Mouse (Mus musculus): Measurements from ENCODE around the gene Gfm2. TPM values are rescaled to one million over a fixed set of nuclear protein-coding genes. Genes with fewer than 3 reads are reported as not detected.
A peak's percentile ranks its signal among the peaks of the same experiment; 100 is the strongest.
"Not testable (repeated sequence)": the region's sequence is repeated elsewhere in the genome, so short reads cannot be mapped to it uniquely, and the experiment has no call there.

Gfm2 gene
- not detected in 2 replicates for polyA plus RNA-seq (2012; ENCODE audit: insufficient read depth, insufficient read length, low replicate concordance, missing spikeins)

DNA sequence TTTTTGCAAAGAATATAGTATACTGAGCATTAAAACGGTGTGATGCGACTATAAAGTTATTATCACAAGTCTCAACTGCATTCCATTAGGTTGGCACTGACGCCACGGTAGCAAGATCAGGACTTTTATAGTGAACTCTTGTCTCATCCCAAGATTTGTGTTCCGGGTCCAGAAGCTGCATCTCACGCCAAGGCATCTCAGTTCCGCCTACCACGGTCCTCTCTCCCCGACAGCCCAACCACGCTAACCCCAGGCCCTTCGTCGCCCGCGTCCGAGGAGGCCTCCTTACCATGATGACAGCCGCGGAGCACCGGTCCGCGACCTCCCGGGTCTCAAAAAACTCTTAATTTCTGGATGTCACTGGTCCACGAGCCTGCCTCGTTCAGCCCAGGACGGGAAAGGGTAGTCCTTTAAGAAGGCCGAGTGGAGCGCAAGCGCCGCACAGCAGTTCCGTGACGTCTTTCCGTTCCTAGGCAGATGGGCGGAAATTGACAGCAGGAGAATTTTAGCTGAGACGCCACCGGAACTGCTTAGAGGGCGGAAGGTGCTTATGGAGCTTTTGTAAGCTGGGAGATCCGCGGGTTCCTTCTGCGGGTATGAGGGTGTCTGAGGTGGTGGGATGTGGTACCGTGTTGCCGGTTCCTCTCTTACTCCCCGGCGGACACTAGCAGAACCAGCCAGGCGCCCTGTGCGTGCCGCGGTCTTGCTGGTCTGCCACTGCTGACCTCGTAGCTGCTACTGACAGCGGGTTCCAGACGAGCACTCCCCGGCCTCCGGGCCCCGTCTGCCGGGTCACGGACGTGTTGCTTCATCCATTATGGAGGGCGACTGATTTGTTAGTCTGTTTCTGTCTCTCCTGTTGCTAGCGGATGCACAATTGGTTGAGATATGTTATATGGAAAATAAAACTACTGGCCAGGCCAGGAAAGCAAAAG is at the start of gene Gfm2, which contains the start of gene Nsa2:
Gene Gfm2, plus strand, starts transcription at position 472 of the 935 bp plus-strand sequence.
Gene Nsa2, minus strand, starts transcription at position 472 of the 935 bp plus-strand sequence.
- Histone ChIP-seq H3K4me1 (ENCODE audit: control insufficient read depth, insufficient read depth, low read length) (peaks cover 3% of the 10 kb centered on the region; the same call in 1 of the 2 replicates), H3K4me3 (ENCODE audit: insufficient read depth, low read depth, low read length) (peak within 1 kb of the TSS; percentile 90), H3K27ac (ENCODE audit: insufficient read depth, low read depth, low read length) (peak within 1 kb of the TSS; percentile 80)
- WGBS, result under 1% methylated on average over 57 of the region's 57 CpGs
- TF ChIP-seq POLR2A (IDR thresholded peaks at IDR 0.05; ENCODE audit: insufficient read depth, low read depth, low read length) (peak; percentile 74), CTCF (IDR thresholded peaks at IDR 0.05; ENCODE audit: insufficient read depth, low read depth, low read length) (no peak)

DNA sequence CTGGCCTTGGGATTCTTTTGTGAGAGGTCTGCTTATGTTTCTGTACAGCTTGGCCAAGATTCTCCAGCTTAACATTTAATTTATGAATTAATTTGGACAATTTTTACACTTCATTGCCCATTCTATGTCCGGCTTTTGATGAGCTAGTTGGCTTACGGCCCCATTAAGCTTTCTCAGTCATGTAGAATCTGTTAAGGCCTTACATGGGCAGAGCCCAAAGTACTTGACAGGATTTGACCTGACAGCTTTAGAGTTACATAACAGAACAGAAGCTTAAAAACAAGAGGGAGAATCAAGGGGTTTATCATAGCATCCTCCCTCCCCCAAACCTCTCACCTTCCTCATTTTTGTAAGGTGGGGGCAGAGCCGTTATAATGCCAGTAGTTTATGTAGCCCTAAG is 49.6 kb upstream of the Gfm2 start:
- Histone ChIP-seq H3K4me3 (ENCODE audit: insufficient read depth, low read depth, low read length) (no peak overlapping the region), H3K4me1 (ENCODE audit: control insufficient read depth, insufficient read depth, low read length) (no peaks in the 10 kb centered on the region), H3K27ac (ENCODE audit: insufficient read depth, low read depth, low read length) (no peak overlapping the region)
- WGBS, result 88% methylated on average over 3 of the region's 3 CpGs
- no peak for TF ChIP-seq CTCF (IDR thresholded peaks at IDR 0.05; ENCODE audit: insufficient read depth, low read depth, low read length)
- TF ChIP-seq POLR2A (IDR thresholded peaks at IDR 0.05; ENCODE audit: insufficient read depth, low read depth, low read length), result no peak

DNA sequence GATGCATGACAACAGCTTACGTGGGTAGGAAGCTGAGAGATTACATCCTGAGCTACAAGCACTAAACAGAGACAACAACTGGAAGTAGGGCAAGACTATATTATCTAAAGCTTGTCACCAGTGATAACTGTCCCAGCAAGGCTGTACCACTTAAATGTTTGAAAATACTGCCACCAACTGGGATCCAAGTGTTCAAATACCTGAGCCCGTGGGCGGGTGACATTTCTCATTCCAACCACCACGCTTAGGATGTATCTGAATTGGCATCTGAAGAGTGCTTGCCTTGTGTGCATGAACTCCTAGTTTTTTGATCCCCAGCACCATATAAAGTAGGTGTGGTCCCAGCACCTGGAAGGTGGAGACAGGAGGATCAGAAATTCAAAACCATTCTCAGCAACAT is 42.0 kb upstream of the Gfm2 start:
- 94% methylated on average over 4 of the region's 4 CpGs for WGBS
- H3K4me3 ChIP-seq (ENCODE audit: insufficient read depth, low read depth, low read length), result no peak overlapping the region
- H3K4me1 ChIP-seq (ENCODE audit: control insufficient read depth, insufficient read depth, low read length), result no peaks in the 10 kb centered on the region

DNA sequence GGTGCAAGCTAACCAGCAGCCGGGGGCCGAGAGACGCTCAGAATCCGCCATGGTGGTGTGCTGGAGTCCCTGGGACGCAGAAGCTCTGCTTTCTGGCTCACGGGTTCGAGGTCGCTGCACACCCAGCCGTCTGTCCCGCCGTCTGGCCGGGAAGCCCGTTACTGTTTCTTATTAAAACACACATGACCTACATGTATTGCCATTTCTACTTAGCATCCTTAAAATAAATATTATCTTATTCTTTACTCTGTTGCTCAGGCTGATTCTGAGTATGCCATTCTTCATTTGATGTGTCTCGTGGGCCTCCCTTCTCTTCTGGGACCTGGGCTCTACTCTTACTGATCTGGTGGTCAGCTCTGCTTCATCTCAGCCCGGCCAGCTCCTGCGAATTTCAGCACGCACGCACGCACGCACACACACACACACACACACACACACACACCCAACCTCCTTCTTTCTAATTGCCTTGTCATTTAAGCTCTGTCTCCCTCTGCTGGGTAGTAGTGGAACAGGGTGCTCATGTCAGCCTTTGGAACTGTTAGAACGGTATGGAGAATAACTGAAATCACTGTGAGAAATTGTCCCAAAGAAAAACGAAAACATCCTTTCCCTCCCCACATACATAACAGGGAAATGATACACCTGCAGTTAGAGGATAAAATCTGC is 38.4 kb upstream of the Gfm2 start, which contains the start of gene Gm6169:
Gene Gm6169, minus strand, starts transcription at position 51 of the 666 bp plus-strand sequence.
- H3K27ac ChIP-seq (ENCODE audit: insufficient read depth, low read depth, low read length), result no peak within 1 kb of the TSS
- WGBS, result 61% methylated on average over 22 of the region's 22 CpGs
- no peak within 1 kb of the TSS for H3K4me3 ChIP-seq (ENCODE audit: insufficient read depth, low read depth, low read length)
- H3K4me1 ChIP-seq (ENCODE audit: control insufficient read depth, insufficient read depth, low read length), result no peaks in the 10 kb centered on the region
- TF ChIP-seq POLR2A (IDR thresholded peaks at IDR 0.05; ENCODE audit: insufficient read depth, low read depth, low read length) (no peak), CTCF (IDR thresholded peaks at IDR 0.05; ENCODE audit: insufficient read depth, low read depth, low read length) (no peak)

More for the DNA sequence above, 42.0 kb upstream of the Gfm2 start:
- TF ChIP-seq CTCF (IDR thresholded peaks at IDR 0.05; ENCODE audit: insufficient read depth, low read depth, low read length) (no peak), POLR2A (IDR thresholded peaks at IDR 0.05; ENCODE audit: insufficient read depth, low read depth, low read length) (no peak)
- no peak overlapping the region for H3K27ac ChIP-seq (ENCODE audit: insufficient read depth, low read depth, low read length)

DNA sequence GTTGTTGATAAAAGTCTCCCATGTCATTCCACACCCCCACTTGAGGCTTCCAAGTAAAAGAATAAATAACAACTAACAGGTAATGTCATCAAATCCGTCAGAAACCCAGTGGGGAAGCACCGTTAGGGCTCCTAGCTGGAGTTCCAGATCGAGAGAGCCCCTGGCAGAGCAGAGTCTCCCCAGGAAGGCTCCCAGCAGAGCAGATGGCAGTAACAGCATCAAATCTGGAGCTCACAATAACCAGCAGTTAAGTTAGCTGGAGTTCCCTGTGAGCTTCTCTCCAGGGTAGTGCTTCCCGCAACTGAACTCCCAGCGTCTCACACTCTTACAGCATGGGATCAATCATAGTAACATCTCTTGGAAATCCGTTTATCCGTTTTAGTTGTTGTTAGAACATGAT is 32.7 kb upstream of the Gfm2 start:
- Histone ChIP-seq H3K4me1 (ENCODE audit: control insufficient read depth, insufficient read depth, low read length) (no peaks in the 10 kb centered on the region), H3K4me3 (ENCODE audit: insufficient read depth, low read depth, low read length) (no peak overlapping the region), H3K27ac (ENCODE audit: insufficient read depth, low read depth, low read length) (no peak overlapping the region)
- 79% methylated on average over 7 of the region's 7 CpGs for WGBS
- TF ChIP-seq POLR2A (IDR thresholded peaks at IDR 0.05; ENCODE audit: insufficient read depth, low read depth, low read length), result no peak
- no peak for TF ChIP-seq CTCF (IDR thresholded peaks at IDR 0.05; ENCODE audit: insufficient read depth, low read depth, low read length)

DNA sequence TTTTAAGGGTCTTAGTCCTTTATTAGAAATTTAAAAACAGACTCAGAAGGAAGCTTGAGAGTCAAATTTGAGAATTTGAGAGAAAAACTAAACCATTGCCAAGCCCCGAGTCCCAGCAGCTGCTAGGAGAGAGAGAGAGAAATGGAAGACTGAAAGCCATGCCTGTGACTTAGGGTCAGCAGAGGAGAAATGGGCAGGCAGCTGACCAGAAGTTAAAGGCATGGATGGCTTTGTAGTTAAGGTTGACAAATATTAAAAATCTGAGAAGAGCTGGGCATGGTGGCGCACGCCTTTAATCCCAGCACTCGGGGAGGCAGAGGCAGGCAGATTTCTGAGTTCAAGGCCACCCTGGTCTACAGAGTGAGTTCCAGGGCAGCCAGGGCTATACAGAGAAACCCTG is 30.0 kb upstream of the Gfm2 start:
- H3K27ac ChIP-seq (ENCODE audit: insufficient read depth, low read depth, low read length); H3K4me3 ChIP-seq (ENCODE audit: insufficient read depth, low read depth, low read length); H3K4me1 ChIP-seq (ENCODE audit: control insufficient read depth, insufficient read depth, low read length): not testable (repeated sequence)
- 90% methylated on average over 4 of the region's 4 CpGs for WGBS

DNA sequence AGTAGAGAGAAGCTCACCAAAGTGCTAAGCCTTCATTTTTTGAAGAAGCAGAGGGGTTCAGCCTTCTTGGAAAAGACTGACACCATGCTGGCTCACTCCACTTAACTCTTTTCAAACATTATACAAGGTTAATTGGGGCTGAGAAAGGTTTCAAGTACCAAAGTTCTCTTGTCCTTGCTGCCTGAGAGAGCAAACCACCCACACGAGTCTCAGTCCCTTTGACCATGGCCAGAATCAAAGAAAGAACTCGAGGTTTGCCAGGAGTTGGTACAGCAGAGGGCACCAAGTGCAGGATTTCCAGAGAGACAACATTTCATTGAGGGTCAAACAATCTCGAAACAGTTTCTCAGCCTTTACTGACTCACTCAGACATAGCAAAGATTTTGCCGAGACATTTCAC is 28.7 kb upstream of the Gfm2 start:
- TF ChIP-seq CTCF (IDR thresholded peaks at IDR 0.05; ENCODE audit: insufficient read depth, low read depth, low read length), result no peak
- no peak for TF ChIP-seq POLR2A (IDR thresholded peaks at IDR 0.05; ENCODE audit: insufficient read depth, low read depth, low read length)
- 51% methylated on average over 4 of the region's 4 CpGs for WGBS
- Histone ChIP-seq H3K4me3 (ENCODE audit: insufficient read depth, low read depth, low read length) (no peak overlapping the region), H3K4me1 (ENCODE audit: control insufficient read depth, insufficient read depth, low read length) (no peaks in the 10 kb centered on the region), H3K27ac (ENCODE audit: insufficient read depth, low read depth, low read length) (no peak overlapping the region)

DNA sequence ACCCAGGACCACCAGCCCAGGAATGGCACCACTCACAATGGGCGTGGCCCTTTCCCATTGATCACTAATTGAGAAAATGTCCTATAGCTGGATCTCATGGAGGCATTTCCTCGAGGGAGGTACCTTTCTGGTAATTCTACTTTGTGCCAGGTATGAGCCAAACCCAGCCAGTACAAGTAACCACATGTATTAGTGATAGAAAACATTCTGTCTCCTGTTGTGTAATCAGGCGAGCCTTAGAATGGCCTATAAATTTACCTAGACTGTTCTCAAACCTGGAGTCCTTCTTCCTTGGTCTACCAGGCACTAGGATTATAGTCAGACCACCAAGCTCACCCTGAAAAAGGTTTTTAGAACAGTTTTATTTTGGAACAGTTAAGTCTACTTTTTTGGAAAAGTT is 16.4 kb upstream of the Gfm2 start:
- TF ChIP-seq POLR2A (IDR thresholded peaks at IDR 0.05; ENCODE audit: insufficient read depth, low read depth, low read length), result no peak
- no peak for TF ChIP-seq CTCF (IDR thresholded peaks at IDR 0.05; ENCODE audit: insufficient read depth, low read depth, low read length)
- Histone ChIP-seq H3K27ac (ENCODE audit: insufficient read depth, low read depth, low read length) (no peak overlapping the region), H3K4me3 (ENCODE audit: insufficient read depth, low read depth, low read length) (no peak overlapping the region), H3K4me1 (ENCODE audit: control insufficient read depth, insufficient read depth, low read length) (no peaks in the 10 kb centered on the region)
- 84% methylated on average over 3 of the region's 3 CpGs for WGBS

DNA sequence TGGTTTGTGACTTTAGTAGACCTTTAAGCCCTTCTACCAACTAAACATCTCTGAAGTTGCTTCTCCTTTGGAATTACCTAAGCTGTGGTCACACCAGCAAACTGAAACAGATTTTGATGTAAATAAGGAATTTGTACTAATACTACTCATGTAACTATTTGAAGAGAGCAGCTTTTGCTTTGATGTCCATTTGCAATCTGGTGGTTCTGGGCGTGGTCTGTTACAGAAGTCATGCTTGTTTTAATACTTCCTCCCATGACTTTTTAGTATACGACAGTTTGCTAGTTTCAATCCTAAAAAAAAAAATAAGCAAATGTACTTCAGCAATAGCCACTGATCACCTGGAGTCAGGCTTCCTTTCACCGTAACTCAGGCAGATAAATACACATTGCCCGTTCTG is 8.1 kb upstream of the Gfm2 start:
- 94% methylated on average over 4 of the region's 4 CpGs for WGBS
- not testable (repeated sequence) for H3K27ac ChIP-seq (ENCODE audit: insufficient read depth, low read depth, low read length); H3K4me3 ChIP-seq (ENCODE audit: insufficient read depth, low read depth, low read length); H3K4me1 ChIP-seq (ENCODE audit: control insufficient read depth, insufficient read depth, low read length)

DNA sequence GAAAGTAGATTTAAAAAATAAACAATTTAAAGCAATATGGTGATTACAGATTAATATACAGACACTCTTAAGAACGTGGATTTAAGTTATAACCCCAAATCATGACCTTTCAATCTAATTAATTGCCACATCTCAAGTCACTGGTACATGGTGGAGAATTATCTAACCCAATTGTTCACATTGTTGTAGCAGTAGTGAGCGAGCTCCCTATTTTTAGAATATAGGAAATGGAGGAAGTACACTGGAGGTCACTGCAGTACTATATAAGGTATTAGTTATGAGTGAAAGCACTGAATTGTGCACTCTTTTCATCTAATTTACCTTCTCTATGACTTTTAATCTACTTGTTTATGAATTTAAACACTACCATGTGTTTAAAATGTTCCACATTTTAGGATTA is 7.3 kb upstream of the Gfm2 start:
- not testable (repeated sequence) for H3K27ac ChIP-seq (ENCODE audit: insufficient read depth, low read depth, low read length); H3K4me1 ChIP-seq (ENCODE audit: control insufficient read depth, insufficient read depth, low read length); H3K4me3 ChIP-seq (ENCODE audit: insufficient read depth, low read depth, low read length)
- WGBS, result no CpG with 5 or more reads among the region's 2 CpGs

DNA sequence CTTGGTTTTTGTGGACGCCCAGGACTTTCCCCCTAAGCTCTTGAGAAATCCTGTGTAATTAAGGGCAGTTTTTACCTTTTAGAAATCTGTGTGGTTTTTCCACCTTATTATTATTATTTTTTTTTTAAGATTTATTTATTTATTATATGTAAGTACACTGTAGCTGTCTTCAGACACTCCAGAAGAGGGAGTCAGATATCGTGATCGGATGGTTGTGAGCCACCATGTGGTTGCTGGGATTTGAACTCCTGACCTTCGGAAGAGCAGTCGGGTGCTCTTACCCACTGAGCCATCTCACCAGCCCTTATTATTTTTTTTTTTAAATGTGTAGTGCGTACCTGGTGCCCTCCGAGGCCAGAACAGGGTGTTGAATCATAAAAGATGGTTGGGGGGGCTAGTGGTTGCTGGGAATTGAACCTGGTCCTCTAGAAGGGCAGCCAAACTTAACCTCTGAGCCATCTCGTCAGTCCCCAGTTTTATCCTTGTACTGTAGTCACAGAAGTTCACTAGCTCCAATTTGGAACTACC is 731 bp downstream of the Gfm2 start:
- H3K4me1 ChIP-seq (ENCODE audit: control insufficient read depth, insufficient read depth, low read length), result not testable (repeated sequence)
- peak overlapping the region; percentile 90 for H3K4me3 ChIP-seq (ENCODE audit: insufficient read depth, low read depth, low read length)
- peak overlapping the region; percentile 80; the same call in 1 of the 2 replicates for H3K27ac ChIP-seq (ENCODE audit: insufficient read depth, low read depth, low read length)
- 31% methylated on average over 8 of the region's 8 CpGs for WGBS
